Mouse (Mus musculus) cerebral cortex, adult 2 months (tissue): ENCODE data around the gene Zmynd10.

Experiments
- WGBS: fragments of 180-500 bp; shearing (Covaris S2); methylation state at CpG from one replicate; pipeline ENCODE4 v1.1.7; 2018; 5-methylcytosine and 5-hydroxymethylcytosine counted together

Zmynd10 gene

DNA sequence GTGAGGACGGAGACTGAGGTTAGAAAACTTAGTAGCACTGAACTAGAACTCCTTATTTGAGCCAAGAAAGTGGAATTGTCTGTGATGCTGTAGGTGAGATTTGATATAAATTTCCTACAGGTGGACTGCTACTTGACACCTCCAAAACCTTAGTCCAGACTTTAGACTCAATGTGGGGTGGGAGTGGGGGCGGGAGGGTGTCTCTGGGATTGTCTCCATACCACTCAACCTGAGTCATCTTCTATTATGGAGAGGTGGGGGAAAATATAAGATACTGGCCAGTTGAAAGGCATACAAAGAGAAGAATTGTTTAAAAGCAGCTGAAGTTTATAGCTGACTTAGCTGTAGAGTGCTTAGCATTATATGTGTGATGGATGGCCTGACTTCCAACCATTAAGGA lies 8.6 kb downstream of the Zmynd10 start:
- WGBS = 35% methylated on average over 2 of the region's 2 CpGs

DNA sequence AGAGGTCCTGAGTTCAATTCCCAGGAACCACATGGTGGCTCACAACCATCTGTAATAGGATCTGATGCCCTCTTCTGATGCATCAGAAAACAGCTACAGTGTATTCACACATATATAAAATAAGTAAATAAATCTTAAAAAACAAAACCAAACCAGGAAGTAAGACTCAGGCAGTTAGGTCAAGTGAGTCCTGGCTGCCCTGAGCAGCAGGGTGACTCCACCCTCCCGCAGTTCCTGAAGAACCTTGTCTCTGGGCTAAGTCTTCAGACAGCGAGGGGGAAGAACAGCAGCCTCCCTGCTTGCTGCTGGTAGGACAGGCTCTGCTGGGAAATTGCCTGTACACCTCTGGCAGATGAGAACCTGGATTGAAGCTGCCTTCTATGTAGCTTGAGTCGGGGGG lies 9.2 kb downstream of the Zmynd10 start:
- 77% methylated on average over 3 of the region's 3 CpGs for WGBS

DNA sequence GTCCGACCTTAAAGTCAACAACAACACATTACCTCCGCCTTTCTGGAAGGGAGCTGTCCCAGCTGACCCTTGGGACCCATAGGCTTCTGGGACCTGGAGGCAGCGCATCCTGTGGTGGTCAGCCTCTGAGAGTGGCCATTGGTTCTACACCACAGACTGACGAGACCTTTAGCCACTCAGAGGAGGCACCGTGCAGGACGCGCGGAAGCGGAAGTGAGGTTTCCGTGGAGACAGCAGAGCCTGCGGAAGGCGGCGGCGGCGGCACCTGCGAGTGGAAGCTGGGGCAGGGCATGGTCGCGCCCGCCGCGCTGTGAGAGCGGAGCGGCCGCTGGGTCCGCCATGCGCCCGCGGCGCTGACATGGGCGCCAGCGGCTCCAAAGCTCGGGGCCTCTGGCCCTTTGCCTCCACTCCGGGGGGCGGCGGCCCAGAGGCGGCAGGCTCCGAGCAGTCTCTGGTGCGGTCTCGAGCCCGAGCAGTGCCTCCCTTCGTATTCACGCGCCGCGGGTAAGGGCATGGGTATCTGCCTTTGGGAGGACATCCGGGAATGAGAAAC lies 16.0 kb downstream of the Zmynd10 start, which contains the start of gene Tusc2:
Gene Tusc2, plus strand, starts transcription at position 227 of the 553 bp plus-strand sequence.
- WGBS = under 1% methylated on average over 46 of the region's 46 CpGs

DNA sequence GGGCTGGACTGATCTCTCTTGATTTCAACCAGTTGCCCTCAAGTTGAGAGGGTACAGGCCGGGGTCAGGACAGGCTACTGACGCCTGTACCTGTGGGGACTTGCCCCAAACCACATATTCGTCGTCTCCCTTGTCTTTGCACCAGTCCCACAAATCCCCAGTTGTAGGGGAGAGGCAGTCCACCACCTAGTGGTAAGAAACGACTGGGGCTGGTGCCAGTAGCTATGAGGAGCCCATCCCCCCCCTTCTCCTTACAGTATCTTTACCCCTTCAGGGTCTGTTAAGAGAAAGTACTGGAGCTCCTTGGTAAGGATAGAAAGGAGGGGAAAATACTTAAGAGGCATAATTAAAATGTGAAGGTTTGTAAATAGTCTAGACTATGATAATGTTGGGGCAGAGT lies 18.5 kb downstream of the Zmynd10 start:
- WGBS = 46% methylated on average over 5 of the region's 5 CpGs

DNA sequence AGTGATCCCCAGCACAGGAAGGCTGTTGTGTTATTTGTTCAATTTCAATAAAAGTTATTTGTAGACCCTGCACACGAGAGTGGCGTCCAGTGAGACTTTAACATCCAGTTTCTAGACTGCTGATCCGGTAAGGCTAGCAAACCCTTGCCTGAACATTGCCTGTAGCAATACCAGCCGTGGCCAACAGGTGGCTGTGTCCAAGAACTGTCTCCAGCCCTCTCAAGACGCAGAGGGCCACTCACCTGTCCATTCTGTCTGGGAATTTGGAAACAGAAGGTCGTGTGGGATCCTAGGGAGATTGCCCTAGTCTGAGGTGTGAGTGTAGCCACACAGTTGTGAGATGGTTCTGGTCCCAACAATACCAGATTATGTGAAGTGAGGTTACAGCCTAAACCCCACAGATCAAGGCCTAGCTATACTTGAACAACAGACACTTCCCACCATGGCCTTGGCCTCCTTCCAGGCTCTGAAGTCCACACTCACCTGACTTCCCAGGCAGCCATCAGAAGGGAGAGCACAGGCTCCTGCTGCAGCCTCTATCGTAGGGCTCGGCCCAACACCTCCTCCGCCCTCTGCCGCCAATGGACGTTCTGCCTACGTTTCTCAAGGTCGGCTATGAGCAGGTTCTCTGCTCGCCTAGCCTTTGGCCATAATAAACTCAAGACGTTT lies 19.1 kb downstream of the Zmynd10 start:
- WGBS = 51% methylated on average over 15 of the region's 15 CpGs

DNA sequence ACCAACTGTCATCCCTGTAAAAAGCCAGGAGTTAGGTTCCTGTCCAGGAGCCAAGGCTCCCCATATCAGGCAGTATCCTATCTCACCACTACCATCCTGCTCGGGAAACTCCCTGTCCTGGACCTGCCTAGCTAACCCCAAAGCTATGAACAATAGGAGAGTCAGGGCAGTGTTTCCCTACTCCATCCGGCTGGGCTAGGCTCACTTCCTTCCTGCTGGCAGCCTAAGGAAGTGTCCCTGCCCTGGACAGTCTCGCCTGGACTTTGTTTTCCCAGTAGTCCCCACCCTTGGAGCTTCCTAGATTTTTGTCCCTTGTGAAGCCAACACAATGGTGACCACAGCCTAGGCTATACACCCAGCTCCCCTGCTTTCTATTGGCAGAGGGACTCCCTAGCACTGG lies 19.8 kb downstream of the Zmynd10 start:
- WGBS = 65% methylated on average over 3 of the region's 3 CpGs

DNA sequence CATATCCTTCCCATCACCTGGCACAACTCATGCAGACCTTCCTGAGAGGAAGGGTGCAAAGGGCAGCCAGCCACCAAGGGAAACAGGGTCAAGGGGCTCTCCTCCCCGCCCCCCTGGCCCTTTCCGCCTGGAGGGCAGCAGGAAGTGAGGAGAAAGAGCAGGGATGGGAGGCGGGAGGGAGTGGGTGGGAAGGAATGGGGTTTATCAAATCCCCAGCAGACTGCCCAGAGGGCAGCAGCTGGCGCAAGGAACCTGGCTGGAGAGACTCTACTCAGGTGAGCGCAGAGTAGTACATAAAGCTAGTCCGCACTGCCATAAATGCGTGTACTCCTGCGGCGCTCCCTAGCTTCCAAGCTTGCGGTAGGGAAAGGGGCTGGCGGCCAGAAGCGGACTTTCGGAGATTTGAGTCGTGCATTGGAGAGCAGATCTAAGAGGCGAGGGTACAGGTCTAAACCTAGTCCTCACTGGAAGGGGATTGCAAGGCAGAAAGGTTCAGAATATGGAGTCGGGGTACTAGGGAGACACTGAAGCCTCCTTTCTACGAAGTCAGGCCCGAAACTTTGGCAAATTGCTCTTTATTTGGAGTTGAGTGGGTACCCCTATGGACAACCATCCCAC lies 20.7 kb downstream of the Zmynd10 start, which contains the start of gene Hyal2:
Gene Hyal2, plus strand, starts transcription at position 244 of the 618 bp plus-strand sequence.
- WGBS = 42% methylated on average over 18 of the region's 18 CpGs

DNA sequence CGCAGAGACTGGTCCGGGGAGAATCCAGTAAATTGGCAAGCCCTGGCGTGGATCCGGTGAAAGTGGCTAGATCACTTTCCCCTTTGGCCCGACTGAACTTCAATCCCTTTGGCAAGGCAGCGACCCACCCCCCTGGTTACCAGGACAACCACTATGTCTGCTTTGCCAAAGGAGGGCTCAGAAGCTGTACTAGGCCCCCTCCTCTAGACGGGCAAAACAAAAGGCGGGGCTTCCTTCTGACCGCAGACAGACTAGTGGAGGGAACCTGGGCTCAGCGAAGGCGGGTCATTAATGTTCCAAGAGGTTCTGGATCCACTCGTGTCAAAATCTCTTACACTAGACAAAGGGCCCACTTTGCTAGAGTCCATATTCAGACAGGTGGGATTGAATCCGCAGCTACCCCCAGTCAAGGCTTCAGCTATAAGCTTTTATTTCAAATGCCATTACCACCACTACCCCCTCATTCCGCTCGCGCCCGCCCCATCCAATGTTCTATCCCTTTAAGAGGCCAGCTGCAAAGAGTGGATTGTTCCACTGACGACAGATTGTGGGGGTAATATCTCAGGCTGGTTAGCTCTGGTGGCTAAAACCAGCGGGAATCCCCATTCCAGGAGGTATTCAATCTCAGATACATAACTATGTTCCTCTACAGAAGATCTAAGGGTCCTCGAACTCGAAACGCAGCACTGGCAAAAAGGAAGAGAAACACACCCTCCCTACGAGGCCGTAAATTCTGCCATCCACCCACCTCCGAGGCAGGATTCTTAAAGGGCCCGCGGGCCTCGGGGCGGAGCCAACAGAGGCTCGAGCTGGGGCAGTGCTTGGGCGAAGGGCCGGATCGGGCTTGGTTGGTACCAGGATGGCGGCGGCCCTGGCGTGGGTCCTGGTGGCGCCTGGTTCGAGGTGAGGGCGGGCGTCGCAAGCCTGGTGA lies 21.5 kb downstream of the Zmynd10 start:
- WGBS = 3% methylated on average over 41 of the region's 41 CpGs

DNA sequence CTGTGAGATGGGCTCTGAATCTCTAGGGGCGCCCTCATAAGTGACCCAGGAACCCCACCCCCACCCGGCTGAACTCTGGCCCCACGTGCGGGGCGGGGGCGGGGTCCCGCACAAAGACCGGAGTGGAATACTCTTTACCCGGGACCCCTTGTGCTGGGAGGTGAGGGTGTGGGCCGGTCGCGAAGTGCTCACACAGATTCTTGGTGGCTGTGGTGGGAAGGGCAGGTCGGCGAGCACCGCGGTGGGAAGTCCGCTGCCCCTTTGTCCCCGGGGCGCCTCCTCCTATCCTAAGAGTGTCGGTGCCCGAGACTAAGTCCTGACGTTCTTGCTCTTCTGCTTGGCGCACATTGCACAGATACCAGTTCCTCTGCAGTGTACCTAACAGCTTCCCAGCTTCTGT lies 22.2 kb downstream of the Zmynd10 start:
- WGBS = 1% methylated on average over 23 of the region's 23 CpGs

DNA sequence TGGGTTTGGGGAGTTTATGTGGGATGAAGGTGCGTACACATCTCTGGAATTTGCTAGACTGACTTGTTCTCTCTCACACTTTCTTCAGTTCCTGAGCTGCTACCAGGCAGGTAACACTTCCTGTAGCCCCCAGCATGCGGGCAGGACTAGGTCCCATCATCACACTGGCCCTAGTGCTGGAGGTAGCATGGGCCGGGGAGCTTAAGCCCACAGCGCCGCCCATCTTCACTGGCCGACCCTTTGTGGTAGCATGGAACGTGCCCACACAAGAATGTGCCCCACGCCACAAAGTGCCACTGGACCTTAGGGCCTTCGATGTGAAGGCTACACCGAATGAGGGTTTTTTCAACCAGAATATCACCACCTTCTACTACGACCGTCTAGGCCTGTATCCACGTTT lies 22.9 kb downstream of the Zmynd10 start:
- WGBS = 50% methylated on average over 13 of the region's 13 CpGs

DNA sequence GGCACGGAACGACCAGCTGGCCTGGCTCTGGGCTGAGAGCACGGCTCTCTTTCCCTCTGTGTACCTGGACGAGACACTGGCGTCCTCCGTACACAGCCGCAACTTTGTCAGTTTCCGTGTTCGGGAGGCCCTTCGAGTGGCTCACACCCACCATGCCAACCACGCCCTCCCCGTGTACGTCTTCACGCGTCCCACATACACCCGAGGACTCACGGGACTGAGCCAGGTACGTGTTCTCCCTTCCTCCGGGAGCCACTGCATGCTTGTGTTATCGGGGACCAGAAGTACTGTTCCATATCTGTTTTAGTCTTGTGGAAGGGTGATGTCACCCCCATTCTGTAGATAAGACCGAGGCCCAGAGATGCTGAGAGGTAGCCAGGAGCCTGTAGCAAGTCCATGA lies 23.7 kb downstream of the Zmynd10 start:
- WGBS = 94% methylated on average over 21 of the region's 21 CpGs

DNA sequence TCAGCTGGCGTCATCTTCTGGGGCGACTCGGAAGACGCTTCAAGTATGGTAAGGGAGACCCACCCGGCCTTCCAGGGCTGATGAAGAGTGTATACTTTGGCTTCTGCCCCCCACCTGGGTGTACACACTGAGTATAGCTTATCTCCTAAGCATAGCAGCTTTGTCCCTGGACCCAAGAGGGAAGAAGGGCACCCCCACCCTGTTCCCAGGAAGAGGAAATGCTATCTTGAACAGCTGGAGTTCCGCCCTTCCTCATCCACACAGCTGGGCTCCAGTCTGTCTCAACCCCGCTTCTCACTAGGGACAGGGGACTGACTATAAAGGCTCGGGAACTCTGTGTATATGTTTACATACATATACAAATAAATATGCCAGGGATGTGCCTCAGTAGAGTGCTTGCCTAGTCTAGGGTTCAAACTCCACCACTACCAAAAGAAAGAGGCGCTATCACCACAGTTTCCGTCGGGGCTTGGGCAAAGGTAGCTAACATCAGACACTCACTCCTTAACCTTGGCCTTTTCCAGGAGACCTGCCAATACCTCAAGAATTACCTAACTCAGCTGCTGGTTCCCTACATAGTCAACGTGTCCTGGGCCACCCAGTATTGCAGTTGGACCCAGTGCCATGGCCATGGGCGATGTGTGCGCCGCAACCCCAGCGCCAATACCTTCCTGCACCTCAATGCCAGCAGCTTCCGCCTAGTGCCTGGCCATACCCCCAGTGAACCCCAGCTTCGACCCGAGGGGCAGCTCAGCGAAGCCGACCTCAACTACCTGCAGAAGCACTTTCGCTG lies 24.6 kb downstream of the Zmynd10 start:
- 91% methylated on average over 22 of the region's 22 CpGs for WGBS

DNA sequence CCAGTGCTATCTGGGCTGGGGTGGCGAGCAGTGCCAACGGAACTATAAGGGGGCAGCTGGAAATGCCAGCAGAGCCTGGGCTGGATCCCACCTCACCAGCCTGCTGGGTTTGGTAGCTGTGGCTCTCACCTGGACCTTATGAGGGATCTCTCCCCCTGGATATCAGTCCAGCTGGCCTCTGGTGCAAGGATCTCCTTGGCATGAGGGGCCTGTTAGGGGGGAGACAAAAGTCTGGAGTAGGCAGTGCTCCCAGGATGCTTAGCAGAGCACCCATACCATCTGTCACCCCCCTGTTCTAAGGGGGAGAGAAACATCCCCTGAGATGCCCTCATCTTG lies 25.2 kb downstream of the Zmynd10 start:
- WGBS = 98% methylated on average over 2 of the region's 2 CpGs

DNA sequence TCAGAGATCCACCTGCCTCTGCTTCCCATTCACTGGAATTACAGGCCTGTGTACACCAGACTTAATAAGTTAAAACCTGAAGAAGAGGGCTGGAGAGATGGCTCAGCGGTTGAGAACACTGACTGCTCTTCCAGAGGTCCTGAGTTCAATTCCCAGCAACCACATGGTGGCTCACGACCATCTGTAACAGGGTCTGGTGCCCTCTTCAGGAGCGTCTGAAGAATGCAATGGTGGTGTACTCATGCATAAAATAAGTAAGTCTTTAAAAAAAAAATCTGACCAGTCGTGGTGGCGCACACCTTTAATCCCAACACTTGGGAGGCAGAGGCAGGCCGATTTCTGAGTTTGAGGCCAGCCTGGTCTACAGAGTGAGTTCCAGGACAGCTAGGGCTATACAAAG lies 26.7 kb downstream of the Zmynd10 start:
- WGBS = 82% methylated on average over 6 of the region's 6 CpGs

DNA sequence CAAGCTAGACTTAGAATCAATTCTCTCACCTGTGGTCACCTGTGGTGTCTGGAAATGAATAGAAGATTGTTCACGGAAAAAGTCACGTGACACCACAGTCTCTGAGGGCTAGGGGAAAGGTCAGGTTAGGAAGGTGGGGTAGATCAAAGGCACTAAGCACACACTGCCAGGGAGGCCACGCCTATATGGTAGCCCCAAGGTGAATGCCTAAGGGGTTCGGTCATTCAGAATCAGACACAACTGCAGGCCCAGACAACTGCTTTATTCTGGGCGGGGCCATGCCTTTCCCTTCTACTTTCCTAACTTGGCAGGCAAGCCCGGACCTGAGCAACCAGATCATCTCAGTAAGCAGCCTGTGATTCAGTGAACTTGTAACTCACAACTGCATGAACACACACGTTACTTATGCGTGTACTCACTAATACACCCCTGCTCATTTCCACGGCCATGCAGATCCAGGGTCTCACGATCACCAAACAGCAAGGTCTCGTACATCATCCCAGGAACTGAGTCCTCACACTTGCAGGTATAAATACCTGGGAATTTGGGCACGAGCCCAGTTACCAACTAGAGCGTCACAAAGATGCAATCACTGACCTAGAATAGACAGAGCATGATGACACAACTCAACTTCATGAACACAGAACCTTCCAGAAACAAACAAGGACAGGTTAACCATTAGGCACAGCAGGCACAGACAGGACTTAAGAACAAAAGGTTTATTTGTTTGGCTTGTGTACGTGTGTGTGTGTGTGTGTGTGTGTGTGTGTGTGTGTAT lies 28.7 kb downstream of the Zmynd10 start:
- 83% methylated on average over 14 of the region's 14 CpGs for WGBS

DNA sequence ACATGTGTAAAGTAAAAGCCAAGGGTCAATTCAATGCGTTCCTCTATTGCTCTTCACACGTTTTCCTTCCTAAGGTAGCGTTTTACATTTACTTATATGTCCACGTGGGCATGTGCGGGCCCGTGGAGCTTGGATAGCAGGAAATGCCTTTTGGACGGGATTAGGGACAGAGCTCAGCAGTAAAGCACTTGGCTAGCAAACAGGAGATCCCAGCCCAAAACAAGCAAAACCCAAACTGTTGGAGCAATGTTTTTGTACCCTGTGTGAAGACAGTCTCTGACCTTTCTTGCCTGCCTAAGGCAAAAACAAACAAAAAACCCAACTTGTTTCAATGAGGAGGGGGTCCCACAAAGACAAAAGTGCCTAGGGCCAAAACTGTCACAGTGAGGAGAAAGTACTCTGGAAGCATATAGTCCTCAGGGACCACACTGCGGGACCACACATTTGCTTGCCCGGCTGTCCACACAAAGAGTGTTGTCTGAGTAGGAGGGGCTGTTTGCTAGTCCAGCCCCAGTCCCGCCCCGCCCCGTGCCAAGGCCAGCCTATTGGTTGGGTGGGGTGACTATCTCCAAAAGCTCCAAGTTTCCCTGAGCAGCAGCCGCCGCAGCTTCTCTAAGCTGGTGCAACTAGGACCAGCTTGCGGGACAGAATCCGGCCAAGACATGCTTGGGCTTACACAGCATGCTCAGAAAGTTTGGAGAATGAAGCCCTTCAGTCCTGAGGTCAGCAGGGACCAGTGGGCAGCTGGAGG lies 29.4 kb downstream of the Zmynd10 start, which contains the start of gene Hyal1:
Gene Hyal1, plus strand, starts transcription at position 571 of the 751 bp plus-strand sequence.
- 36% methylated on average over 16 of the region's 16 CpGs for WGBS

DNA sequence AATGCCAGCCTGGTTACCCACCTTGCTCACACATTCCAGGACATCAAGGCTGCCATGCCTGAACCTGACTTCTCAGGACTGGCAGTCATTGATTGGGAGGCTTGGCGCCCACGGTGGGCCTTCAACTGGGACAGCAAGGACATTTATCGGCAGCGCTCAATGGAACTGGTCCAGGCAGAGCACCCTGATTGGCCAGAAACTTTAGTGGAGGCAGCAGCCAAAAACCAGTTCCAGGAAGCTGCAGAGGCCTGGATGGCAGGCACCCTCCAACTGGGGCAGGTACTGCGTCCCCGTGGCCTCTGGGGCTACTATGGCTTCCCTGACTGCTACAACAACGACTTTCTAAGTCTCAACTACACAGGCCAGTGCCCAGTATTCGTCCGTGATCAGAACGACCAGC lies 30.8 kb downstream of the Zmynd10 start:
- WGBS = 84% methylated on average over 10 of the region's 10 CpGs

DNA sequence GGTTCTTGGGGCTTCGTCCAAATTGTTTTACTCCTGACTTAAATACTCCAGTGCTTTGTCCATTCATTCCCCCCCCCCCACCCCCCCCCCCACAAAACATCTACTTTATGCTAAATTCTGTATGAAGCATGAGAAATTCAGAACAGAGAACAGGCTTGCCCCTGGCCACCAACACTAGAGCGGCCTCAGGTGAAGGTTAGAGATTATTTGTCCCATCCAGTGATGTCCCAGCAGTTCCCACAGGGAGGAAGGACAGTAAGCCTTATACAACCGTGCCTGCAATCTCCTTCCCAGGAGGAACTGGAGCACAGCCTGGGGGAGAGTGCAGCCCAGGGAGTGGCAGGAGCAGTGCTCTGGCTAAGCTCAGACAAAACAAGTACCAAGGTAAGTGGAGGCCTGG lies 31.5 kb downstream of the Zmynd10 start, which contains the start of gene Naa80:
Gene Naa80, plus strand, starts transcription at position 301 of the 400 bp plus-strand sequence.
- 73% methylated on average over 3 of the region's 3 CpGs for WGBS

DNA sequence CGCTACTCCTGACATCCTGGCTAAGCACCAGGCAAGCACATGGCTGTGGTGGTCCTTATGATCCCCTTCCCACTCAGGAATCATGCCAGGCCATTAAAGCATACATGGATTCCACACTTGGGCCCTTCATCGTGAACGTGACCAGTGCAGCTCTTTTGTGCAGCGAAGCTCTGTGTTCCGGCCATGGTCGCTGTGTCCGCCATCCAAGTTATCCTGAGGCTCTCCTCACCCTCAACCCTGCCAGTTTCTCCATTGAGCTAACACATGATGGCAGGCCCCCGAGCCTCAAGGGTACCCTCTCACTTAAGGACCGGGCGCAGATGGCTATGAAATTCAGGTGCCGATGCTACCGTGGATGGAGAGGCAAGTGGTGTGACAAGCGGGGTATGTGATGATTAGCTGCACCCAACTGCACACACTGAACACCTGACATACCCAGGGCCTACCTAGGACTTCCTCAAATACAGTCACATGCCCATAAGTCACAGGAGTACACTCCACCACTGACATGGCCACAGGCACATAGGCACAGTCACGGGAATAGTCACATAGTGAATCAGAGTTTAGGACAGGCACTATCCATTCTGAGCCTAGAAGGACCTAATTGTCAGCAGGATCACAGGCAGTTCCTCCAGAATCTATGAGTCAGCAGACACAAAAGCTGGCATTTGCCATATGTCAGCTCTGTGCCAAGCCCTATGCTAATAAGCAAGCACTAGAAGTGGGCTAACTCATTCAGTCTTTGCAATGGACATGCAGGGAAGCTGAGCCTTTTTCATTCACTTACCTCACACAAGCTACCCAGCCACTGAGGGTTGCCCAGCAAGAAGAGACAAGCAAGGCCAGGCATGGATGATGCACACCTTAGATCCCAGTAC lies 32.2 kb downstream of the Zmynd10 start:
- WGBS = 91% methylated on average over 14 of the region's 14 CpGs
